Mouse (Mus musculus) forelimb bud, embryonic 11.5 days (tissue): ENCODE measurements around the gene Fyco1.

Source experiments
- DNase-seq: peaks from one replicate; pipeline ENCODE4 v3.0.0-alpha.2; 2012; ENCODE audit warnings: low read depth, low spot score

The Fyco1 gene

GRCm38 (mm10) chr9:123740799-123741198 lies 110.9 kb downstream of the Fyco1 start:
- no peak for DNase-seq
